Mouse (Mus musculus) embryonic facial prominence, embryonic 10.5 days (tissue): Measurements from ENCODE around the gene Fam178b. TPM values are rescaled to one million over a fixed set of nuclear protein-coding genes. Genes with fewer than 3 reads are reported as not detected.

Experiments
- DNase-seq: peaks from one replicate; pipeline ENCODE4 v3.0.0-alpha.2; 2017; ENCODE audit warnings: low spot score
- H3K27ac ChIP-seq: fragments of 300-500 bp; sonication (generic); replicated peaks from 2 replicates; pipeline ENCODE4 v1.5.1; 2016; ENCODE audit warnings: mild to moderate bottlenecking
- H3K27me3 ChIP-seq: fragments of 300-500 bp; sonication (generic); replicated peaks from 2 replicates; pipeline ENCODE4 v1.6.1; 2016; ENCODE audit warnings: low read depth, mild to moderate bottlenecking; ENCODE audit not compliant: poor library complexity, severe bottlenecking
- H3K36me3 ChIP-seq: fragments of 300-500 bp; sonication (generic); replicated peaks from 2 replicates; pipeline ENCODE4 v1.6.1; 2016; ENCODE audit warnings: mild to moderate bottlenecking, moderate library complexity
- H3K4me1 ChIP-seq: fragments of 300-500 bp; sonication (generic); 2 replicates; pipeline ENCODE4 v1.6.1; 2016
- H3K4me3 ChIP-seq: fragments of 300-500 bp; sonication (generic); 2 replicates; pipeline ENCODE4 v1.5.1; 2016; ENCODE audit warnings: mild to moderate bottlenecking, moderate library complexity
- H3K9me3 ChIP-seq: fragments of 300-500 bp; sonication (generic); 2 replicates; pipeline ENCODE4 v1.6.1; 2016; ENCODE audit warnings: mild to moderate bottlenecking
- WGBS: fragments of 180-500 bp; shearing (Covaris S2); methylation state at CpG from one replicate; pipeline ENCODE4 v1.1.7; 2016; 5-methylcytosine and 5-hydroxymethylcytosine counted together
- microRNA-seq: library from miRNA; unstranded; fragments of <30 nt; microRNA quantifications from one replicate; pipeline ENCODE4, GENCODE M21; 2017
- polyA plus RNA-seq: library from polyadenylated mRNA; unstranded; fragments of >200 nt; fragmentation: Nextera tagmentation; extraction: Ambion mirVana; gene quantifications from 2 replicates; pipeline ENCODE4 v1.2.1, GENCODE M21; 2016

Gene Fam178b
- polyA plus RNA-seq, 1 experiment from 2014 or later = 0.65 TPM

DNA sequence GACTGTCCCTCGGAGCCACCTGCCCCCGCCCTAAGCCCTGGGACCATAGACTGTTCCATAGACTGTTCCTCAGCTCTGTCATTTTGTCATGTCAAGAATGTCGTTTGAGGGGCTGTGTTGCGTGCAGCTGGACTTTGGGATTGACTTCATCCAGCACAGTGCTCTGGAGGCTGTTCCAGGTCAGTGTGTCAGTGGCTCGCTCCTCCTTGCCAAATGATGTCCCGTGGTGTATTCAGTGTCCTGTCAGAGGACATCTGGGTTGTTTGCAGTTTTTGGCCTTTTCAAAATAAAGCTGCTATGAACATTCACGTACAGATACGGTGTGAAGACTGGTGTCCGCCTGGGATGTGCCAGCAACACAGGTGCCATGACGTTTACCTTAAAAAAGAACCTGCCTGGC lies 156.1 kb downstream of the Fam178b start:
- Histone ChIP-seq H3K27me3 (no peaks in the 10 kb centered on the region), H3K9me3 (no peaks in the 10 kb centered on the region), H3K36me3 (peaks cover 78% of the 10 kb centered on the region), H3K4me1 (no peaks in the 10 kb centered on the region), H3K4me3 (no peak overlapping the region), H3K27ac (no peak overlapping the region)
- 90% methylated on average over 10 of the region's 10 CpGs for WGBS
- no peak for DNase-seq

DNA sequence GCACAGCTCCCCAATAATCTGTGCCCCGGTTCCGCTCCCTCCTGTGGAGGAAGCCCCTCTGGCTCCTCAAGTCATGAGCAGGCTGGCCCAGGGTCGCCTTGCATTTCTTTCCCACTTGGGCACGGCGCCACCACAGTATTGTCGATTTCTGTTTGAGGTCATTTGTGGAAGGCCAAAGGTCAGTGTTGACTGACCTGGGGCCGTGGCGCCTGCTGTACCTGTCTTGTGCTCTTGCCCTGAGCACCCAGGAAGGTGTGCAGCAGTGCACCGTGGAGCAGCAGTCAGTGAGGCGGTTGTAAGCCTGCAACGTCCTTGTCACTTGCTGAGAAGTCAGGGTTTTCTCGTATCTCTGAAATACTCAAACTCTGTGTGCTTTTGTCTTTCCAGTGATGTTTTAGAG lies 157.2 kb downstream of the Fam178b start:
- H3K4me3 ChIP-seq = no peak overlapping the region
- WGBS = 90% methylated on average over 12 of the region's 12 CpGs
- no peaks in the 10 kb centered on the region for H3K4me1 ChIP-seq
- no peak overlapping the region for H3K27ac ChIP-seq
- no peak for DNase-seq
- peaks cover 78% of the 10 kb centered on the region for H3K36me3 ChIP-seq
- no peaks in the 10 kb centered on the region for H3K9me3 ChIP-seq
- no peaks in the 10 kb centered on the region for H3K27me3 ChIP-seq

DNA sequence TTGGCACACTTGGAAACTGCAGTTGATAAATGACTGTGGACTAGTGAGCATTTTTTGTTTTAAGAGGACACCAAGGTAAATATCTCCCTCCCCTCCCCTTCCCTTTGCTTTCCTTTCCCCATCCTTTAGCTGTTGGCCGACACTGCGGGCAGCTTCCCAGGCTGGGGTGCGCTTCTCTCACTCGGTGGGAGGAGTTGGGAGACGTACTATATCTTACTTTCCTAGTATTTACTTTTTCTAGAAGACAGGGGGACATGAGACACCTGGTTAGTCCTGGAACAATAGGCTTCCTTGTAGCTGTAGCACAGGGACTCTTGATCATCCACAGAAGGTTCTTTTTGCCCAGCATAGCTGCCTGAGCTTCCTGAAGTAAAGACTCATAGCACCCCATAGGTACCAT lies 158.9 kb downstream of the Fam178b start:
- Histone ChIP-seq H3K4me3 (no peak overlapping the region), H3K36me3 (peaks cover 91% of the 10 kb centered on the region), H3K4me1 (no peaks in the 10 kb centered on the region), H3K27me3 (no peaks in the 10 kb centered on the region), H3K27ac (no peak overlapping the region), H3K9me3 (no peaks in the 10 kb centered on the region)
- 89% methylated on average over 5 of the region's 5 CpGs for WGBS
- no peak for DNase-seq

DNA sequence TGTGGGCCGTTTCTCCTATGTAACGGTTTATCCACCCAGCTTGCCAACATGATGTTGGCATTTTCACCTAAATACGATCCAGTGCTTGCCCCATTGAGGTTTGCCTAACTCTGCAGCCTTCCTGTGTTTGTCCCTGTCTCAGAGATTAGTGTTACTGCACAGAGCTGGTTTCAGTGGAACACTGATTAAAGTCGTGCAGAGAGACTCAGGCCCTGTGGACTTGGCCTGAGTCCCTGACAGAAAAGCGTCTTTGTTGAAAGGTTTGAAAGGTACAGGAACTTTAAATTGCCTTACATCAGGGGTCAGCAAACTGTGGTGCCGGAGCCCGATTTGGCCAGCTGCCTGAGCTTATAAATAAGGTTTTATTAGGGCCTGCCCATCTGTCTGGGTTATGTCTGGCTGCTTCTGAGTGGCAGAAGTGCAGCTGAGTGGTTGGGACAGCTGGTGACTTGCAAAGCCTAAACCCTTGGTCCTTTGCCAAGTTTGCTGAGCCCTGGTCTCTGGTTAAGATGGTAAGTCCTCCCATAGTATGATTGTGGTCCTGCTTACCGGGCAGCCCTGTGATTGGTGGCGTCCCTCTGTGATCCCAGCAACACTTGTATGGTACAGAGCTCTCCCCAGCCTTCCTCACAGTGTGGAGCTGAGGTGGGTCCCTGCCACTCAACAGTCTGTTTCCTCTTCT lies 159.5 kb downstream of the Fam178b start:
- no peaks in the 10 kb centered on the region for H3K9me3 ChIP-seq
- peaks cover 94% of the 10 kb centered on the region for H3K36me3 ChIP-seq
- no peak overlapping the region for H3K4me3 ChIP-seq
- no peak overlapping the region for H3K27ac ChIP-seq
- 91% methylated on average over 9 of the region's 9 CpGs for WGBS
- no peaks in the 10 kb centered on the region for H3K27me3 ChIP-seq
- DNase-seq = no peak
- no peaks in the 10 kb centered on the region for H3K4me1 ChIP-seq

DNA sequence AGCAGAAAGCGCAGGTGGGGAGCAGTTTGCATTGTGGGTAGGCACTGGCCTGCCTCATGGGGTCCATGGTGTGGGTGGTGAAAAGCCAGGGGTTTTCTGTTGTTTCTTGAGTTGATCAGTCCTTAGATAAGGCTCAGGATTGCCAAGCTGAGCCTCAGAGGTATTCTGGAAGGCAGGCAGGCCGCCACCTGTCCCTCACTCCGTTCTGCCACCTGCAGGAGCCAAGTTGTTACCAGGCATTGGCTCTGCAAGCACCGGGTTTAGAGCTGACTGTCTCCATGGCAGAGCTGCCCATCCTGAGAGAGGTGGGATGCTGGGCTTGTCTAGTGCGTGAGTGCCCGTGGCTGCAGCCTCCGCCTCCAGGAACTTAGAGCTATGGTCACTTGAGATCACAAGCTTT lies 160.8 kb downstream of the Fam178b start:
- 92% methylated on average over 7 of the region's 7 CpGs for WGBS
- H3K27ac ChIP-seq = no peak overlapping the region
- no peaks in the 10 kb centered on the region for H3K27me3 ChIP-seq
- DNase-seq = no peak
- H3K4me3 ChIP-seq = no peak overlapping the region
- H3K36me3 ChIP-seq = peaks cover 100% of the 10 kb centered on the region
- no peaks in the 10 kb centered on the region for H3K9me3 ChIP-seq
- H3K4me1 ChIP-seq = no peaks in the 10 kb centered on the region

DNA sequence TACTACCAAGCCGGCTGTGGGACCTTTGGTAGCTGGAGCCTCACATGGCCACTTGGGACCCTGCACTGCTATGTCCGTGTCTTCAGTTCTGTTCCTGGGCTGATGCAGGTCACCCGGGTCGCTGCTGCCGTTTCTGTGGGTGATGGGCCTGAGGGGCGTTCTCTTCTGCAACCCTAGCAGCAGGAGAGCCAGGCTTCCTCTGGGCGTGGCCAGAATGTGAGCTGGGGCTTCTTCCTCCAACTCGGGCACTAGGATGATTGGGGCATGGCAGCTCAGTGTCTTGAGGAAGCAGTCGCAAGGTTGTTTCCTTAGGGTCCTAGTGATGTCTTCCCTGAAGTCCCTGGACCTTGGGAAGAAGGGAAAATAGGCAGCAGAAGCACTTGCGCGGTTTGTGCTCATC lies 163.4 kb downstream of the Fam178b start:
- Histone ChIP-seq H3K9me3 (no peaks in the 10 kb centered on the region), H3K27me3 (no peaks in the 10 kb centered on the region), H3K4me3 (no peak overlapping the region), H3K36me3 (peaks cover 95% of the 10 kb centered on the region), H3K4me1 (peaks cover 6% of the 10 kb centered on the region), H3K27ac (no peak overlapping the region)
- no peak for DNase-seq
- 84% methylated on average over 11 of the region's 11 CpGs for WGBS

DNA sequence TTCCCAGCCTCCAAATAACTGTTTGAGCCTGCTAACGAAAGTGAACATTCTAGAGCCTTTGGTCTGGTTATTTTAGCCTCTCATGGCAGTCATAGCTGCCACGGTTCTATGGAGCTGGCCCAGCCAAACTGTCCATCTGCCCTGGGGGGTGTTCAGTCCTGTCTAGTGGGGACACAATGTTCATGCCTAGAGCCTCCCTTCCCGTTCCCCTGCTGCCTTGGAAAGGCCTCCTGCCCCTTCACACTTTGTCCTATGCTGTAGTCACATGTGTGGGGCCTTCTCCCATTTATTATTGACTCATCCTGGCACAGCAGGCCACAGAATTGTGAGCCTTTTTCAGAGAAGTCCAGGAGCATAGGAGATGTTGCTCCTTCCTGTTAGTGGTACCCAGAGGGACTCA lies 164.7 kb downstream of the Fam178b start:
- Histone ChIP-seq H3K36me3 (peaks cover 88% of the 10 kb centered on the region), H3K9me3 (no peaks in the 10 kb centered on the region), H3K4me1 (peaks cover 19% of the 10 kb centered on the region), H3K4me3 (no peak overlapping the region), H3K27ac (no peak overlapping the region), H3K27me3 (no peaks in the 10 kb centered on the region)
- DNase-seq = no peak
- 82% methylated on average over 3 of the region's 3 CpGs for WGBS

DNA sequence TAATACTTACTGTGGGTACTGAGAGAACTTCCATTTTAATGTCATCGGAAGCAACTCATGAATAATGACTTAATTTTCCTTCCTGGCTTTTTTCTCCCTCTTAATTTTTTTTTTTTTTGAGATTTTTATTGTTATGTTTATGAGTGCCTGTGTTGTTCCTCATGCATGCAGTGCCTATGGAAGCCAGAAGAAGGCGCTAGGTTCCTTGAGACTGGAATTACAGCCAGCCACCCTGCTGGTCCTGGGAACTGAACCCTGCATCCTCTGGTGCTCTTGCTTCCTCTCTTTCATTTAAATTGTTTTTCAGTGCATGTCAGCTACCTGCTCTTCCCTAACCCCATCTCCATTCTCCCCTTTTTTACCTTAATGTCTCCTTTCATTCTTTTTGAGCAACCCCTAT lies 169.3 kb downstream of the Fam178b start:
- H3K4me1 ChIP-seq = peaks cover 25% of the 10 kb centered on the region
- peak overlapping the region; percentile 96 for H3K4me3 ChIP-seq
- no peaks in the 10 kb centered on the region for H3K27me3 ChIP-seq
- 52% methylated on average over 2 of the region's 2 CpGs for WGBS
- DNase-seq = peak; percentile 40
- H3K36me3 ChIP-seq = peaks cover 43% of the 10 kb centered on the region
- no peak overlapping the region for H3K27ac ChIP-seq
- no peaks in the 10 kb centered on the region for H3K9me3 ChIP-seq

DNA sequence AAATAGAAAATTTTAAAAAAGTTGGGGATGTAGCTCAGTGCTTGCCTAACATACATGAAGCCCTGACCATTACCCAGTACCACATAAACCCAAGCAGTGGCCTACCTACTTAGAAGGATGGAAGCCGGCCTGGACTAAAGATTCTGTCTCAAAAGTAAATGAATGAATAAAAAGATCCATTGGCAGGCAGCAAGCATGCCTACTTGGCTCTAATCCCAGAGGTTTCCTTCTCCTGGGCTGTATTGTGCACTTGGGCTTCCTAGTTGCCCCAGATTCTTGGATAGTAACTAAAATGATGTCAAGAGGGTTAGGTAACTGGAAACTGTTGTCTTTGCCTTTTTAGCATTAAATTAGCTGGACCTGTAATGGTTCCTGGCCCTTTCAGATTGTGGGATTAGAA lies 169.7 kb downstream of the Fam178b start:
- WGBS = 10% methylated on average over 1 of the region's 1 CpGs
- peak overlapping the region; percentile 96 for H3K4me3 ChIP-seq
- H3K27ac ChIP-seq = no peak overlapping the region
- no peak for DNase-seq
- H3K27me3 ChIP-seq = no peaks in the 10 kb centered on the region
- no peaks in the 10 kb centered on the region for H3K9me3 ChIP-seq
- peaks cover 39% of the 10 kb centered on the region for H3K36me3 ChIP-seq
- H3K4me1 ChIP-seq = peaks cover 25% of the 10 kb centered on the region

DNA sequence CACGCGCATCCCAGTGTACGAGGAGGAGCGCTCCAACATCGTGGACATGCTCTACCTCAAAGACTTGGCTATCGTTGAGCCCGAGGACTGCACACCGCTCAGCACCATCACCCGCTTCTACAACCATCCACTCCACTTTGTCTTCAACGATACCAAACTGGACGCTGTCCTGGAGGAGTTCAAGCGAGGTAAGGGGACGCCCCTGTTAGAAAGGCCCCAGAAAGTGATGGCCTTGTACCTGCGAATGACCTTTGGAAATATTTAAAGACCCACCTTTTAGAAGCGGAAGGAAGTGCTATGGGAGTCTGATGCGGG lies 170.1 kb downstream of the Fam178b start:
- Histone ChIP-seq H3K27ac (peak overlapping the region; percentile 95), H3K4me1 (peaks cover 25% of the 10 kb centered on the region), H3K4me3 (peak overlapping the region; percentile 96), H3K9me3 (no peaks in the 10 kb centered on the region), H3K27me3 (no peaks in the 10 kb centered on the region), H3K36me3 (peaks cover 37% of the 10 kb centered on the region)
- no peak for DNase-seq
- under 1% methylated on average over 16 of the region's 16 CpGs for WGBS

Small RNAs within 50 kb of the gene (microRNA-seq; reads per million reads assigned to microRNA genes)
- not detected for gene Gm24133

Other genes starting within 250 kb of the Fam178b start
- gene Lman2l, start 237.9 kb downstream of the Fam178b start, polyA plus RNA-seq = 58.4 and 62.9 TPM in 2 replicates
- gene Cnnm4, start 211.6 kb downstream of the Fam178b start, polyA plus RNA-seq = 16.2 and 16.4 TPM in 2 replicates
- 3.5 and 3.6 TPM in 2 replicates for gene Cnnm3, start 171.3 kb downstream of the Fam178b start, polyA plus RNA-seq
- 15.5 and 16.6 TPM in 2 replicates for gene Ankrd23, start 146.3 kb downstream of the Fam178b start, polyA plus RNA-seq
- 0.54 TPM in 1 of 2 replicates, not detected in the other for gene Gm42417, start 143.8 kb downstream of the Fam178b start, polyA plus RNA-seq
- gene Ankrd39, start 135.7 kb downstream of the Fam178b start, polyA plus RNA-seq = 18.9 and 20.3 TPM in 2 replicates
- gene Sema4c, start 124.8 kb downstream of the Fam178b start, polyA plus RNA-seq = 24.9 and 25.9 TPM in 2 replicates
- 515 and 522 TPM in 2 replicates for gene Cox5b, start 8.3 kb upstream of the Fam178b start, polyA plus RNA-seq
- not detected in 2 replicates for gene 4933424G06Rik, start 27.0 kb upstream of the Fam178b start, polyA plus RNA-seq
- gene Actr1b, start 31.2 kb upstream of the Fam178b start, polyA plus RNA-seq = 137 and 141 TPM in 2 replicates
- gene Zap70, start 78.6 kb upstream of the Fam178b start, polyA plus RNA-seq = 0.24 and 0.31 TPM in 2 replicates